Mouse (Mus musculus) cerebellum, adult 11-12 months (tissue): ENCODE results near the gene Tmprss11b.
"Not testable (repeated sequence)": the region's sequence is repeated elsewhere in the genome, so short reads cannot be mapped to it uniquely, and the experiment has no call there.

Experiments
- DNase-seq: peaks from one replicate; pipeline ENCODE4 v3.0.0; 2022

Tmprss11b gene

GRCm38 (mm10) chr5:86676262-86676661, at the start of gene Tmprss11b:
Gene Tmprss11b (minus strand): TSS chr5:86676362.
- no peak for DNase-seq

- DNase-seq, result no peak
These were observed 48.9 kb upstream of the Tmprss11b start for GRCm38 (mm10) chr5:86725021-86725420.

DNA sequence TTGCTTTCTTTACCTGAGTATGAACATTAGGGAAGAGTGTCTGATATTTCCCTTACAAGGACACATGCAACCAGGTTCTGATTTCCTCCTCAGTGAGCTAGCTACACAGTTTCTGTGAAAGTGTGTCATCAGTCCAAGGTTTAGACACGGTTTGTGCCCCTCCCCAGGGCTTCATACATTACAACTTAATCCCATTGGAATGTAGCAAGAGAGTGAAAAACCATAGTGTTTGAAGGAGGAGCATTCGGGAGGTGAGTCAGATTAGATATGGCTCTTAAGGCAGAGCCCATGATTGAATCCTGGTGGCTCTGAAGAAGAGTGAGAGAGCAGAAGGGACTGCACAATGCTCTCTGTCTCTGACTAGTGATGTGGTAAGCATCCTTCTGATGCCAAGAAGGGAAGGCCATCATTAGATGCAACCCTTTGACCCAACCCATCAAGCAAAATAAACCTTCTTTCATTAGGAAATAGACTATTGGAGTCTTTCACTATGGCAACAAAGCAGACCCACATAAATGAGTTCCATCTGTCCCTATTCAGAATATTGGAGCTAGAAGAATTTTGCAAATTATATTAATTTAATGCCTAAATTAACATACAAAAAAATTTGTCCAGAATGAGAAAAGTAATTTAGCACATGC, 46.8 kb upstream of the Tmprss11b start:
- DNase-seq, result no peak

DNA sequence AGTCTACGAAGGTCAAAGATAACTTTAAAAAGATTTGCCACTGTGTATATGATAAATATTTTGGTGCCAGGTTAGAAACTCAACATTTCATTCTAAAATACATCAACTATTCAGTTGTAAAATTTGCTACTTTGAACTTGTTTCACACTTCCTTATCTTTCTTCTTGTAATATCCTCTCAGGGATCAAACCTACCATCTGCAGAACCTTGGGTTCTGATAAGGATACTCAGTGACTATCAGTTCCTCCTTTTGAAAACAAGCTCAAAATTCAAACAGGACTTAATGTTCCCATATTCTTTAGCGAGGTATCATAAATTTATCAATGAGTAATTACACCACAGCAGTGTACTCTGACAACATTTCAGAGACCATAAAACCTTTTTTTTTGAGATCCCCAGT, 38.8 kb upstream of the Tmprss11b start:
- DNase-seq, result no peak

DNA sequence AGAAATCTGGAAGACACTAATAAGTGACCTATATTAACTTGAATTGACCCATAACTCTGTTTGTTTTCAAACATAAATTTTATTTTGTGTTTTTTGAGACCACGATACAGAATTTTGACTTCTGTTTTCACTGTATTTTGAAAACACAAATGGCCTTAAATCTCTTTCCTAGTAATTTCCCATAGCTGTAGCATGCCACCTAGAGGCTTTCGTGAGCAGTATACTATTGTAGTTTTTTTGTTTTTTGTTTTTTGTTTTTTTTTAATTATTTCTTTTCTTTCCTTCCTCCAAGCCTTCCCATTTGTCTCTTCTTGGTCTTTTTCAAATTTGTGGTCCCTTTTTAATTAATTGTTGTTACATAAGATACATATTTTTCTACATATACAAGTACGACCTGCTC, 28.8 kb upstream of the Tmprss11b start:
- no peak for DNase-seq

- no peak for DNase-seq
These were observed 8.5 kb upstream of the Tmprss11b start for GRCm38 (mm10) chr5:86684667-86685066.

DNA sequence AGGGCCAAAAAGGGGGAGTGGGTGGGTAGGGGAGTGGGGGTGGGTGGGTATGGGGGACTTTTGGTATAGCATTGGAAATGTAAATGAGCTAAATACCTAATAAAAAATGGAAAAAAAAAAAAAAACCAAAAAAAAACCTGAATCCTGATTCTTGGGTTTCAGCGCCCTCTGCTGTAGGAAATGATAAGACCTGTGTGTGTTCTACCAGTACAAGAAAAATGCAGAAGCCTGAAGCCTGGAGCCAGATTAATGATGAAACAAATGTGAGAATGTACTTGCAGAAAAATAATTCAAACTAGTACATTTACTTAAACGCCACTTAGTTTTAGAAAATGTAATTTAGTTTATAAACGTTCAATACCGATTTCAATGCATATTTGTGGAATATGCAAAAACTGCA, 27.0 kb downstream of the Tmprss11b start:
- DNase-seq, result not testable (repeated sequence)

DNA sequence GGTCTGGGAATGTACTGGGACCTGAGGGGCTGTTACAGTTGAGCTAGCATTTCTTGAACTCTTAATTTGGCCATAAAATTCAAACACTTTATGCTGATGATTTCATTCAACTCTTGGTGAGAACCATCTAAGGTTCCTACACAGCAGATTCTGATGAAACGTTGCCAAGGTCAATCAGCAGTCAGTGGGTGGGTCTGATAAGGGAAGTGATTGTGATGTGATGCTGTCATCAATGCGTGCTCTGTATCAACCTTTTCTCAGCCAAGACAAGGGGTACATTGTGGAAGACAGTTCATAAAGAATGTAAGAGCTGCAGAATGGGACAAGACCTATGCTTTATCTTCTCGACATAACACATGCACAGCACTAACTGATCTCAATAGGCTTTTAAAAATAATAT, 35.4 kb downstream of the Tmprss11b start:
- no peak for DNase-seq

GRCm38 (mm10) chr5:86632324-86632723, 43.8 kb downstream of the Tmprss11b start, which contains the start of gene Tmprss11f:
Gene Tmprss11f (minus strand): TSS chr5:86632424.
- DNase-seq, result no peak

DNA sequence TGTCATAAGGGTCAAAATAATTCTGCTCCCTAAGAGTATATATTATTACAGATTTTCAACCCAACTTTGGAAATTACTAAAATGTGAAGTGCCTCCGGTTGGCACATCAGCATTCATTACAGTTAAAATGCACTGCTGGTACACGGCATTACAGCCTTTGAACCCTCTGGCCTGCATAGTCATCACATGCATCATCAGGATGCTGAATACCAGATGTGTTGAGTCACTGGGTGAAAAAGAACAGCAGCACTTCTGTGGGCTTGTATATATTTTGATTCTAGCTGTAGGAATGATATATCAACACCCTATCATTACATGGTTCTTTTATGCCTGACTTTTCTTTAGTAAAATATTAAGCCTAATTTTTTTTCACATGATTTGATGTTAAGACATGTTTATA, 45.5 kb downstream of the Tmprss11b start:
- DNase-seq, result no peak

DNA sequence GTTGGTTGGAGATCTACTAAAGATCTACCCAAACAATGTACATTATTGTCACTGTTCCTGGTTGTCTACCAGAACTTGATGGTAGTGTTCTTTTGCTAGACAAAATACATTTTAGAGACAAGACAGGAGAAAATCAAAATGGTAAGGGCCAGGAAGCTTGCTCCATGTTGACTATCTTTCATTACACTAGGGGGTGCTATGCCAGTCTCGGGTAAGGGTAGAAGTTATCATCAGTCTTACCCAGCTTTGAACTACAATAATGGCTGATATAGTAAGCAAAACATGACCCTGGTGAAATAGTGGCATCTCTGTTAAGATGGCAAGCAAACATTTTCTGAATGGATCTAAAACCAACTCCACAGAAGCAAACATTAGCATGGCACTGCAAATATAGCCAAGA, 54.4 kb downstream of the Tmprss11b start:
- no peak for DNase-seq
